Mouse (Mus musculus): Measurements from ENCODE around the gene Ccdc155. TPM values are rescaled to one million over a fixed set of nuclear protein-coding genes. Genes with fewer than 3 reads are reported as not detected.

Gene Ccdc155
- total and polyA plus RNA-seq, 2 experiments: not detected

DNA sequence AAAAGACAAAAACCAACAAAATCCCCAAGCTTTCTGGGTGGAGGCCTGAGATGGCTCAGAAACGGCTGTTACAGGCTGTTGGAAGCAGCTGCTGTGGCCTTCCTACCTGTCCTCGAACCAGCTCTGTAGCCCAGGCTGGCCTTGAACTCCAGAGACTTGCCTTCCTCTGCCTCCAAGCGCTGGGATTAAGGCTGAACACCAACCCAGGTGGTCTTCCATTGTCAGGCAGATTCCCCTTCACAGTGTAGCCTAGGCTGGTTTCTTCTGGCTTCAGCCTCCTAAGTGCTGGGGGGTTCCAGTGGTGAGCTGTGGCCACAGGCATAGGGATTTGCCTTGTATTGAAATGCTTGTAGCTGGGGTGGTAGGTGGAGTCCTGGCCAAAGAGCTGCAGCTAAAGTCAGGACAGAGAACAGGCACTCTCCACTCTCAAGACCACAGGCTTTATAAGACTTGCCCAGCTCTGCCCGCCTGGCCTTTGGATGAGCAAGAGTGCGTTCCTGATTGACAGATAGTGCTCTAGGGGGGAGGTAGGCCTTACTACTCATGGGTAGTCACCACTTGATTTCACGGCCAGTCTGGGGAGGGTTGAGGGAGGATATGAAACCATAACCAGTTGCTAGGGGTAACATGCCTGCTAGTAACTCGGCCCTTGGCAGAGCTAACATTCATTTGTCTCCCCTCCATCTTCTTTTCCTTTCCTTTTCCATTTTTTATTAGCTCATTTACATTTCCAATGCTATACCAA, 24.9 kb upstream of the Ccdc155 start:
- DNase-seq (ENCODE audit: extremely low read depth, low read depth, low spot score): no peak
- WGBS: 89% methylated on average over 7 of the region's 7 CpGs
- 0 out of 2 replicates have a peak, but pooled peaks cover under 1% of the 10 kb centered on the region for H3K4me1 ChIP-seq (ENCODE audit: control insufficient read depth, insufficient read depth, low read length)
- H3K79me2 ChIP-seq (ENCODE audit: control insufficient read depth, insufficient read depth, low read length): no peaks in the 10 kb centered on the region
- H3K27ac ChIP-seq (replicated peaks; ENCODE audit: insufficient read depth, low read depth, low read length): no peak overlapping the region
- H3K9ac ChIP-seq (ENCODE audit: low read depth, low read length): no peak overlapping the region
- H3K4me3 ChIP-seq (ENCODE audit: insufficient read depth, low read depth, low read length): no peak overlapping the region
- H3K36me3 ChIP-seq (ENCODE audit: control insufficient read depth, insufficient read depth, low read length): no peaks in the 10 kb centered on the region
- H3K27me3 ChIP-seq (ENCODE audit: control insufficient read depth, insufficient read depth, low read length): peaks cover 4% of the 10 kb centered on the region; the same call in 1 of the 2 replicates
- no peak for TF ChIP-seq POLR2A (IDR thresholded peaks at IDR 0.05; ENCODE audit: extremely low read depth, insufficient read depth, low read length)
- no peak for TF ChIP-seq CTCF (IDR thresholded peaks at IDR 0.05; ENCODE audit: low read depth, low read length)

DNA sequence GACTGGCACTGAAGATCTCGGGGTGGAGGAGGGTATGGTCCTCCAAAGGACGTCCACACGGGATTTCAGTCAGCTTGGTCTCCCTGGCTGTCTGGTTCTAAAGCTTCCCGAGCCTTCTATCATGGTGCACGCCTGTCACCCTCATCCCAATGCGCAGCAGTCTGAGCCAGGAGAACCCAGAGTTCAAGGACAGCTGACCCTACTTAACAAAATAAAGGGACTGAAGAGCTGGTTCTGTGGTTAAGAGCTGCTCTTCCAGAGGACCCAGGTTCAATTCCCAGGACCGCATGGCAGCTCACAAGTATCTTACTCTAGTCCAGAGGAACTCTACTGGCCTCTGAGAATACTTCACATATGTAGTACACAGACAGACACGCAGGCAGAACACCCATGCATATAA, 24.4 kb upstream of the Ccdc155 start:
- H3K9ac ChIP-seq (ENCODE audit: low read depth, low read length): no peak overlapping the region
- H3K79me2 ChIP-seq (ENCODE audit: control insufficient read depth, insufficient read depth, low read length): no peaks in the 10 kb centered on the region
- H3K4me1 ChIP-seq (ENCODE audit: control insufficient read depth, insufficient read depth, low read length): no peaks in the 10 kb centered on the region
- H3K27ac ChIP-seq (replicated peaks; ENCODE audit: insufficient read depth, low read depth, low read length): no peak overlapping the region
- WGBS: 90% methylated on average over 8 of the region's 8 CpGs
- DNase-seq (ENCODE audit: extremely low read depth, low read depth, low spot score): no peak
- no peak for TF ChIP-seq POLR2A (IDR thresholded peaks at IDR 0.05; ENCODE audit: extremely low read depth, insufficient read depth, low read length)
- TF ChIP-seq CTCF (IDR thresholded peaks at IDR 0.05; ENCODE audit: low read depth, low read length): no peak
- H3K36me3 ChIP-seq (ENCODE audit: control insufficient read depth, insufficient read depth, low read length): no peaks in the 10 kb centered on the region
- no peak overlapping the region for H3K4me3 ChIP-seq (ENCODE audit: insufficient read depth, low read depth, low read length)
- 0 out of 2 replicates have a peak, but pooled peaks cover under 1% of the 10 kb centered on the region for H3K27me3 ChIP-seq (ENCODE audit: control insufficient read depth, insufficient read depth, low read length)

DNA sequence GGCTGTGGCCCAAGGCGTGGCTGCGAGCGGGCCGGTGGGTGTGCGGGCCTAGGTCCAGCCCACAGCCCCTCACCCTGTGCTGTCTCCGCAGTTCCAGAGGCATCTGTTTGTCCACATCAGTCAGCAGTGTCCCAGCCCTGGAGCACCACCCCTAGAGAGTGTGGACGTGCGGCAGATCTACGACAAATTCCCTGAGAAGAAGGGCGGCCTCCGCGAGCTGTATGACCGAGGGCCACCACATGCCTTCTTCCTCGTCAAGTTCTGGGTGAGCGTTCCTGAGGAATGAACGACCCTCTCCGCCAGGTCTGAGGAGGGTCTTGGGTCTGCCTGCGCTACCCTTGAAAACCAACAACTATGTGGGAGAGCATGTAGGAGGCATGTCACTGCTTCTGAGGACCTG, 23.9 kb upstream of the Ccdc155 start:
- DNase-seq (ENCODE audit: extremely low read depth, low read depth, low spot score): no peak
- WGBS: 95% methylated on average over 18 of the region's 18 CpGs
- H3K27ac ChIP-seq (replicated peaks; ENCODE audit: insufficient read depth, low read depth, low read length): no peak overlapping the region
- H3K79me2 ChIP-seq (ENCODE audit: control insufficient read depth, insufficient read depth, low read length): no peaks in the 10 kb centered on the region
- TF ChIP-seq CTCF (IDR thresholded peaks at IDR 0.05; ENCODE audit: low read depth, low read length): no peak
- TF ChIP-seq POLR2A (IDR thresholded peaks at IDR 0.05; ENCODE audit: extremely low read depth, insufficient read depth, low read length): no peak
- no peaks in the 10 kb centered on the region for H3K27me3 ChIP-seq (ENCODE audit: control insufficient read depth, insufficient read depth, low read length)
- H3K4me1 ChIP-seq (ENCODE audit: control insufficient read depth, insufficient read depth, low read length): no peaks in the 10 kb centered on the region
- no peaks in the 10 kb centered on the region for H3K36me3 ChIP-seq (ENCODE audit: control insufficient read depth, insufficient read depth, low read length)
- H3K4me3 ChIP-seq (ENCODE audit: insufficient read depth, low read depth, low read length): no peak overlapping the region
- no peak overlapping the region for H3K9ac ChIP-seq (ENCODE audit: low read depth, low read length)

DNA sequence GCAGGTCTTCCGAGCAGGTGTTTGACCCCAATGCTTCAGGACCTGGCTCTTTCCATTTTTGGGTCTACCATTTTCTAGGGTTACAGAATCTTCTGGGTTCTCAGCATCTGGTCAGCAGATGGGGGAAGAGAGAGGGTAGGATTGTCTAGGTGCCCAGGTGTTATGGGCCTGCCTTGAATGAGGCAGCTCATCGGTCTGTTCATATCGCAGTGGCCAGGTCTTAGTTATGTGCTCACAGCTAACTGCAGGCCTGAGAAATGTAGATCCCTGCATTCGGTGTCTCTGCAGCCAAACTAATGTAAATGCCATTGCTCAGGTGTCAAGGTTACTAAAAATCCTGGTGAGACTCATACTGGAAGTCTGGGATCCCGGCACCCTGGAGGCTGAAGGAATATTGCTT, 21.7 kb upstream of the Ccdc155 start:
- H3K27me3 ChIP-seq (ENCODE audit: control insufficient read depth, insufficient read depth, low read length): no peaks in the 10 kb centered on the region
- 95% methylated on average over 5 of the region's 5 CpGs for WGBS
- no peaks in the 10 kb centered on the region for H3K36me3 ChIP-seq (ENCODE audit: control insufficient read depth, insufficient read depth, low read length)
- H3K79me2 ChIP-seq (ENCODE audit: control insufficient read depth, insufficient read depth, low read length): no peaks in the 10 kb centered on the region
- H3K4me3 ChIP-seq (ENCODE audit: insufficient read depth, low read depth, low read length): no peak overlapping the region
- H3K9ac ChIP-seq (ENCODE audit: low read depth, low read length): no peak overlapping the region
- no peak for DNase-seq (ENCODE audit: extremely low read depth, low read depth, low spot score)
- no peak overlapping the region for H3K27ac ChIP-seq (replicated peaks; ENCODE audit: insufficient read depth, low read depth, low read length)
- H3K4me1 ChIP-seq (ENCODE audit: control insufficient read depth, insufficient read depth, low read length): no peaks in the 10 kb centered on the region
- TF ChIP-seq POLR2A (IDR thresholded peaks at IDR 0.05; ENCODE audit: extremely low read depth, insufficient read depth, low read length) (no peak), CTCF (IDR thresholded peaks at IDR 0.05; ENCODE audit: low read depth, low read length) (no peak)

DNA sequence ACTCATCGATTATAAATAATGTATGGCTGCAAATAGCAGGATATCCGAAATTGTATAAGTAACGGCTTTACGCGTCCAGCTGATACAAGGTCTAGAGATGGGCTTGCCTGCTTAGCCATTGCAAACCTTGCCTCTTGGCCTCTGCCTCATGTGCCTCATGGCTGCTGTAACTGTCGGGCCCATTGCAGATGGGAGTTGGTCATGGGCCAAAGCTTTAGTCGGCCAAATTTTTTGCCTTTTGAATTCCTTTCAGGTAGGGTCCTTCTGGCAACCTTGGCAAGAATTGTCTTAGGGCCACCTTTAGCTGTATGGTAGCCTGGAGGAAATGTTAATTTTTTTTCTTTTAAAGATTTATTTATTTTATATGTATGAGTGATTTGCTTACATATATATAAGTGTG, 20.1 kb upstream of the Ccdc155 start:
- 93% methylated on average over 7 of the region's 7 CpGs for WGBS

DNA sequence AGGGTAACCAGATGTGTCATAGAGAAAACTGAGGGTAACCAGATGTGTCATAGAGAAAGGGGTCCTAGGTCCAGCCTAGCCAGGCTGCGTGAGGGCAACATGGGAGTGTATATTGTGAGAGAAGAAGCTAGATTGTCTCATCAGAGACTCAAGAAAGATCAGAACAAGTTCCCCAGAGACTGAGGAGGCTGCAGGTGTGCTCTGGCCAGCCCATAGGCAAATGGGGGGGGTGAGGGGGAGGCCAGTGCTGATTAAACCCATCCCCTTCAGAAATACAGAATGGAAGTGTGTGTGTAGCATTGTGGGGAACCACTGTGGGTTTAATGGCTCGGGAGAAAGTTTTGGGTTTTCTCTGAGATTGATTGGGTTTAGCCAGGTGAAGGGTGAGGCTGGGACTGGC, 17.0 kb upstream of the Ccdc155 start:
- H3K4me1 ChIP-seq (ENCODE audit: control insufficient read depth, insufficient read depth, low read length): no peaks in the 10 kb centered on the region
- DNase-seq (ENCODE audit: extremely low read depth, low read depth, low spot score): no peak
- H3K27ac ChIP-seq (replicated peaks; ENCODE audit: insufficient read depth, low read depth, low read length): no peak overlapping the region
- H3K4me3 ChIP-seq (ENCODE audit: insufficient read depth, low read depth, low read length): no peak overlapping the region
- 83% methylated on average over 2 of the region's 2 CpGs for WGBS
- H3K27me3 ChIP-seq (ENCODE audit: control insufficient read depth, insufficient read depth, low read length): no peaks in the 10 kb centered on the region
- no peaks in the 10 kb centered on the region for H3K79me2 ChIP-seq (ENCODE audit: control insufficient read depth, insufficient read depth, low read length)
- no peak overlapping the region for H3K9ac ChIP-seq (ENCODE audit: low read depth, low read length)
- H3K36me3 ChIP-seq (ENCODE audit: control insufficient read depth, insufficient read depth, low read length): no peaks in the 10 kb centered on the region
- TF ChIP-seq CTCF (IDR thresholded peaks at IDR 0.05; ENCODE audit: low read depth, low read length) (no peak), POLR2A (IDR thresholded peaks at IDR 0.05; ENCODE audit: extremely low read depth, insufficient read depth, low read length) (no peak)

More for the DNA sequence above, 20.1 kb upstream of the Ccdc155 start:
- no peak for DNase-seq (ENCODE audit: extremely low read depth, low read depth, low spot score)
- H3K27me3 ChIP-seq (ENCODE audit: control insufficient read depth, insufficient read depth, low read length): no peaks in the 10 kb centered on the region
- H3K4me3 ChIP-seq (ENCODE audit: insufficient read depth, low read depth, low read length): no peak overlapping the region
- H3K79me2 ChIP-seq (ENCODE audit: control insufficient read depth, insufficient read depth, low read length): no peaks in the 10 kb centered on the region
- no peaks in the 10 kb centered on the region for H3K36me3 ChIP-seq (ENCODE audit: control insufficient read depth, insufficient read depth, low read length)
- no peak overlapping the region for H3K27ac ChIP-seq (replicated peaks; ENCODE audit: insufficient read depth, low read depth, low read length)
- no peak for TF ChIP-seq CTCF (IDR thresholded peaks at IDR 0.05; ENCODE audit: low read depth, low read length)
- no peak for TF ChIP-seq POLR2A (IDR thresholded peaks at IDR 0.05; ENCODE audit: extremely low read depth, insufficient read depth, low read length)
- no peak overlapping the region for H3K9ac ChIP-seq (ENCODE audit: low read depth, low read length)
- no peaks in the 10 kb centered on the region for H3K4me1 ChIP-seq (ENCODE audit: control insufficient read depth, insufficient read depth, low read length)
